Mouse (Mus musculus): ENCODE measurements around the gene C130050O18Rik. TPM values are rescaled to one million over a fixed set of nuclear protein-coding genes. Genes with fewer than 3 reads are reported as not detected.
A peak's percentile ranks its signal among the peaks of the same experiment; 100 is the strongest.

Gene C130050O18Rik
- total RNA-seq, 1 experiment from 2014 or later: 3.3 TPM

- ATAC-seq (replicated peaks in 1 of 2; ENCODE audit: insufficient read depth in 1 of 2, low FRiP score in 2 of 2, low TSS enrichment in 1 of 2, low read depth in 1 of 2, poor library complexity in 2 of 2, severe bottlenecking in 2 of 2): peak; percentile 19 to 34; a peak in 3 of 4 replicates
These were observed 27.4 kb upstream of the C130050O18Rik start, which contains the start of gene Gpr146 for GRCm38 (mm10) chr5:139377468-139378270. Gene Gpr146 (plus strand): TSS chr5:139377697.

GRCm38 (mm10) chr5:139378271-139378556, 26.9 kb upstream of the C130050O18Rik start:
- ATAC-seq (replicated peaks in 1 of 2; ENCODE audit: insufficient read depth in 1 of 2, low FRiP score in 2 of 2, low TSS enrichment in 1 of 2, low read depth in 1 of 2, poor library complexity in 2 of 2, severe bottlenecking in 2 of 2): no peak

GRCm38 (mm10) chr5:139378986-139379629, 26.0 kb upstream of the C130050O18Rik start:
- ATAC-seq (replicated peaks in 1 of 2; ENCODE audit: insufficient read depth in 1 of 2, low FRiP score in 2 of 2, low TSS enrichment in 1 of 2, low read depth in 1 of 2, poor library complexity in 2 of 2, severe bottlenecking in 2 of 2): no peak

- no peak for ATAC-seq (replicated peaks in 1 of 2; ENCODE audit: insufficient read depth in 1 of 2, low FRiP score in 2 of 2, low TSS enrichment in 1 of 2, low read depth in 1 of 2, poor library complexity in 2 of 2, severe bottlenecking in 2 of 2)
These were observed 25.2 kb upstream of the C130050O18Rik start for GRCm38 (mm10) chr5:139379771-139380384.

- ATAC-seq (replicated peaks in 1 of 2; ENCODE audit: insufficient read depth in 1 of 2, low FRiP score in 2 of 2, low TSS enrichment in 1 of 2, low read depth in 1 of 2, poor library complexity in 2 of 2, severe bottlenecking in 2 of 2): peak; percentile 37 to 54
These were observed 24.5 kb upstream of the C130050O18Rik start for GRCm38 (mm10) chr5:139380385-139381248.

- no peak for ATAC-seq (replicated peaks in 1 of 2; ENCODE audit: insufficient read depth in 1 of 2, low FRiP score in 2 of 2, low TSS enrichment in 1 of 2, low read depth in 1 of 2, poor library complexity in 2 of 2, severe bottlenecking in 2 of 2)
These were observed 23.2 kb upstream of the C130050O18Rik start for GRCm38 (mm10) chr5:139381586-139382513.

- ATAC-seq (replicated peaks in 1 of 2; ENCODE audit: insufficient read depth in 1 of 2, low FRiP score in 2 of 2, low TSS enrichment in 1 of 2, low read depth in 1 of 2, poor library complexity in 2 of 2, severe bottlenecking in 2 of 2): peak; percentile 65 to 66
These were observed 22.3 kb upstream of the C130050O18Rik start for GRCm38 (mm10) chr5:139382760-139383159.

GRCm38 (mm10) chr5:139383234-139383633, 21.8 kb upstream of the C130050O18Rik start:
- ATAC-seq (replicated peaks in 1 of 2; ENCODE audit: insufficient read depth in 1 of 2, low FRiP score in 2 of 2, low TSS enrichment in 1 of 2, low read depth in 1 of 2, poor library complexity in 2 of 2, severe bottlenecking in 2 of 2): 0 out of 4 replicates have a peak, but pooled peaks of 1 of the 2 experiments have one; percentile 1

- no peak for ATAC-seq (replicated peaks in 1 of 2; ENCODE audit: insufficient read depth in 1 of 2, low FRiP score in 2 of 2, low TSS enrichment in 1 of 2, low read depth in 1 of 2, poor library complexity in 2 of 2, severe bottlenecking in 2 of 2)
These were observed 20.5 kb upstream of the C130050O18Rik start for GRCm38 (mm10) chr5:139384531-139384930.

- no peak for ATAC-seq (replicated peaks in 1 of 2; ENCODE audit: insufficient read depth in 1 of 2, low FRiP score in 2 of 2, low TSS enrichment in 1 of 2, low read depth in 1 of 2, poor library complexity in 2 of 2, severe bottlenecking in 2 of 2)
These were observed 19.0 kb upstream of the C130050O18Rik start for GRCm38 (mm10) chr5:139386047-139386446.

- peak in 1 of 2 experiments; percentile 9; a peak in 1 of 4 replicates for ATAC-seq (replicated peaks in 1 of 2; ENCODE audit: insufficient read depth in 1 of 2, low FRiP score in 2 of 2, low TSS enrichment in 1 of 2, low read depth in 1 of 2, poor library complexity in 2 of 2, severe bottlenecking in 2 of 2)
These were observed 17.5 kb upstream of the C130050O18Rik start for GRCm38 (mm10) chr5:139387329-139388194.

GRCm38 (mm10) chr5:139388195-139388570, 16.9 kb upstream of the C130050O18Rik start:
- no peak for ATAC-seq (replicated peaks in 1 of 2; ENCODE audit: insufficient read depth in 1 of 2, low FRiP score in 2 of 2, low TSS enrichment in 1 of 2, low read depth in 1 of 2, poor library complexity in 2 of 2, severe bottlenecking in 2 of 2)

GRCm38 (mm10) chr5:139388694-139389675, 16.1 kb upstream of the C130050O18Rik start:
- peak in 1 of 2 experiments; percentile 11; a peak in 2 of 4 replicates for ATAC-seq (replicated peaks in 1 of 2; ENCODE audit: insufficient read depth in 1 of 2, low FRiP score in 2 of 2, low TSS enrichment in 1 of 2, low read depth in 1 of 2, poor library complexity in 2 of 2, severe bottlenecking in 2 of 2)

GRCm38 (mm10) chr5:139389676-139390061, 15.4 kb upstream of the C130050O18Rik start:
- ATAC-seq (replicated peaks in 1 of 2; ENCODE audit: insufficient read depth in 1 of 2, low FRiP score in 2 of 2, low TSS enrichment in 1 of 2, low read depth in 1 of 2, poor library complexity in 2 of 2, severe bottlenecking in 2 of 2): no peak; a peak in 1 of 4 replicates
